Mouse (Mus musculus) gastrocnemius, postnatal 10 days (tissue): ENCODE measurements around the gene Vmn2r113. TPM values are rescaled to one million over a fixed set of nuclear protein-coding genes. Genes with fewer than 3 reads are reported as not detected.
"Not testable (repeated sequence)": the region's sequence is repeated elsewhere in the genome, so short reads cannot be mapped to it uniquely, and the experiment has no call there.

Experiments
- DNase-seq: peaks from one replicate; pipeline ENCODE4 v3.0.0; 2021; ENCODE audit warnings: mixed read lengths
- long read RNA-seq, 2 experiments: library from polyadenylated mRNA; stranded (forward); transcript quantifications; one replicate each; pipeline ENCODE4 v2.0.0; 2021
- total RNA-seq, 2 experiments: library from RNA; stranded (reverse); gene quantifications; 2 replicates each; pipeline ENCODE4 v1.2.3; 2021

Vmn2r113 gene
- total RNA-seq: not detected
- long read RNA-seq, experiment 1: 0 reads
- long read RNA-seq, experiment 2: 0 reads

- not testable (repeated sequence) for DNase-seq
Observed at GRCm38 (mm10) chr17:22942684-22943083, at the start of gene Vmn2r113. Vmn2r113 (plus strand) TSS chr17:22942984.

Other genes starting within 250 kb of the Vmn2r113 start
- gene Zfp945, start 75.8 kb upstream of the Vmn2r113 start, total RNA-seq: 1 to 10 TPM; 5.0 to 7.9 TPM
- gene Vmn2r-ps130, start 118.2 kb downstream of the Vmn2r113 start, total RNA-seq: not detected